Mouse (Mus musculus) liver, postnatal 0 days (tissue): ENCODE data around the gene Bcas2.

ENCODE experiments used
- CTCF ChIP-seq: sonication (generic); IDR thresholded peaks from 2 replicates; pipeline ENCODE4 v1.5.1; 2016; ENCODE audit warnings: antibody characterized with exemption, low read depth
- EP300 ChIP-seq: IDR thresholded peaks from 2 replicates; pipeline ENCODE4 v1.6.1; 2016; ENCODE audit warnings: antibody characterized with exemption, low read depth, mild to moderate bottlenecking

GRCm38 (mm10) chr3:103159232-103159900, 12.1 kb upstream of the Bcas2 start:
- no peak for TF ChIP-seq CTCF
- 0 out of 2 replicates have a peak, but pooled peaks have one; percentile 17 for TF ChIP-seq EP300
